Mouse (Mus musculus): ENCODE data around the gene Tmtc2. TPM values are rescaled to one million over a fixed set of nuclear protein-coding genes. Genes with fewer than 3 reads are reported as not detected.

Gene Tmtc2
- polyA plus RNA-seq, 1 experiment from 2014 or later = 7.8 TPM

GRCm38 (mm10) chr10:105403931-105404330, 170.3 kb downstream of the Tmtc2 start:
- Histone ChIP-seq H3K4me2 (ENCODE audit: low read depth, severe bottlenecking) (no peak overlapping the region), H3K4me1 (ENCODE audit: control insufficient read depth, insufficient read depth, low read length) (no peaks in the 10 kb centered on the region), H3K27ac (replicated peaks; ENCODE audit: low read depth, low read length) (no peak overlapping the region), H3K9me3 (ENCODE audit: control insufficient read depth, low read length) (no peaks in the 10 kb centered on the region), H3K27me3 (ENCODE audit: control insufficient read depth, insufficient read depth, low read length) (no peaks in the 10 kb centered on the region), H3K36me3 (ENCODE audit: control insufficient read depth, insufficient read depth, low read length) (no peaks in the 10 kb centered on the region), H3K9ac (ENCODE audit: low read length) (no peak overlapping the region), H3K4me3 (ENCODE audit: low read depth, low read length) (no peak overlapping the region)
- DNase-seq (ENCODE audit: low spot score) (no peak), ATAC-seq (ENCODE audit: insufficient number of reproducible peaks, low FRiP score, low TSS enrichment, low read depth) (no peak)
- 90% methylated on average over 3 of the region's 3 CpGs for WGBS

DNA sequence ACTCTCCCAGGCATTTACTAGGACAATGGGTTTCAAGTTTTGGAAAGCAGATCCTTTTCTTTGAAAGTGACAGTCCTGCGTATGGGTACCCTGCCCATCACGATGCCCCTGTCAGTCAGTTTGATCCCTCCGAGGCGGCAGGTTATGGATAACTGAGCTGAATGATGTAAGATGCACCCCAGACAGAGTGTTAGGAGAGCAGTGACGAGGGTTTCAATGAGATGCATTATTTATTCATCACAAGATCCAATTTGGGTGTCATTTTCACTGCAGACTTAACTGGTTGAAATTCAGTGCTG, 171.8 kb downstream of the Tmtc2 start:
- no peak for ATAC-seq (ENCODE audit: insufficient number of reproducible peaks, low FRiP score, low TSS enrichment, low read depth)
- Histone ChIP-seq H3K36me3 (ENCODE audit: control insufficient read depth, insufficient read depth, low read length) (no peaks in the 10 kb centered on the region), H3K9ac (ENCODE audit: low read length) (no peak overlapping the region), H3K4me1 (ENCODE audit: control insufficient read depth, insufficient read depth, low read length) (no peaks in the 10 kb centered on the region), H3K27me3 (ENCODE audit: control insufficient read depth, insufficient read depth, low read length) (no peaks in the 10 kb centered on the region), H3K4me3 (ENCODE audit: low read depth, low read length) (no peak overlapping the region), H3K4me2 (ENCODE audit: low read depth, severe bottlenecking) (no peak overlapping the region), H3K9me3 (ENCODE audit: control insufficient read depth, low read length) (no peaks in the 10 kb centered on the region), H3K27ac (replicated peaks; ENCODE audit: low read depth, low read length) (no peak overlapping the region)
- no peak for DNase-seq (ENCODE audit: low spot score)
- 89% methylated on average over 5 of the region's 5 CpGs for WGBS

DNA sequence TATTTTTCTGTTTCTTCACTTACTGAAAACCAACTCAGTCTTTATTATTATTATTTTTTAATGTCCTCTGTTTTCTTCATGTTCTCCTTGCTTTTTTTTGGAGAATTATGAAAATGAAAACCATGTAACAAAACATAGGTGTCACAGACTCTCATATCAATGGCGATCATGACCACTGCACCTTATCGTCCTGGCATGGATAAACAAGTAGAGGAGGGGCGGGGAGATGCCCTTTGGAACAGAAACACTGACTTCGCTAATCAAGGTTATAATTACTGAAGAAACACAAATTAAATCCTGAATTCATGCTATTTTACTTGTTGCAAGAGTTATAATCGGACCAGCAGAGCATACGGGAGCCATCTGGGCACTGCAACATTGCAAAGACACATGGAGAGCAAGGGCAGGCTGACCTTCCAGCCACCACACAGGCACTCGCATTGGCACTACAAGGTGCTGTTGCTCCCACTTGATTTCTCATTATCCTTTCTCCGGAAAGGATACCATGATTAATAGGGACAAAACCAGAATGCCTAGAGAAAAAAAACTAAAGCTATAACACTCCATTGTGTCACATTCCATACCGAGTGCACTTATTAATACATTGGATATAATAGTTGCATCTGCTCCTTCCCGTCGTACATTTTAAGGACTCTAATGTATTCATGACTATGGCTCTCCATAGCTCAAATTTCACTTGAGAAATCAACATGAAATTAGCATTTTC, 172.3 kb downstream of the Tmtc2 start:
- ATAC-seq (ENCODE audit: insufficient number of reproducible peaks, low FRiP score, low TSS enrichment, low read depth) = no peak
- WGBS = 87% methylated on average over 11 of the region's 11 CpGs

GRCm38 (mm10) chr10:105399316-105399715, 174.9 kb downstream of the Tmtc2 start:
- no peak overlapping the region for H3K4me2 ChIP-seq (ENCODE audit: low read depth, severe bottlenecking)

More for the DNA sequence above, 172.3 kb downstream of the Tmtc2 start:
- no peak for DNase-seq (ENCODE audit: low spot score)
- H3K36me3 ChIP-seq (ENCODE audit: control insufficient read depth, insufficient read depth, low read length) = no peaks in the 10 kb centered on the region
- H3K4me2 ChIP-seq (ENCODE audit: low read depth, severe bottlenecking) = no peak overlapping the region
- H3K27me3 ChIP-seq (ENCODE audit: control insufficient read depth, insufficient read depth, low read length) = no peaks in the 10 kb centered on the region
- no peak overlapping the region for H3K9ac ChIP-seq (ENCODE audit: low read length)
- H3K4me1 ChIP-seq (ENCODE audit: control insufficient read depth, insufficient read depth, low read length) = no peaks in the 10 kb centered on the region
- H3K4me3 ChIP-seq (ENCODE audit: low read depth, low read length) = no peak overlapping the region
- no peak overlapping the region for H3K27ac ChIP-seq (replicated peaks; ENCODE audit: low read depth, low read length)
- no peaks in the 10 kb centered on the region for H3K9me3 ChIP-seq (ENCODE audit: control insufficient read depth, low read length)

GRCm38 (mm10) chr10:105384065-105384464, 190.2 kb downstream of the Tmtc2 start:
- no peaks in the 10 kb centered on the region for H3K9me3 ChIP-seq (ENCODE audit: control insufficient read depth, low read length)
- H3K9ac ChIP-seq (ENCODE audit: low read length) = no peak overlapping the region
- H3K36me3 ChIP-seq (ENCODE audit: control insufficient read depth, insufficient read depth, low read length) = no peaks in the 10 kb centered on the region
- no peaks in the 10 kb centered on the region for H3K27me3 ChIP-seq (ENCODE audit: control insufficient read depth, insufficient read depth, low read length)
- H3K27ac ChIP-seq (replicated peaks; ENCODE audit: low read depth, low read length) = no peak overlapping the region
- H3K4me3 ChIP-seq (ENCODE audit: low read depth, low read length) = no peak overlapping the region
- WGBS = 32% methylated on average over 4 of the region's 4 CpGs
- ATAC-seq (ENCODE audit: insufficient number of reproducible peaks, low FRiP score, low TSS enrichment, low read depth) (no peak), DNase-seq (ENCODE audit: low spot score) (no peak)
- H3K4me2 ChIP-seq (ENCODE audit: low read depth, severe bottlenecking) = no peak overlapping the region
- H3K4me1 ChIP-seq (ENCODE audit: control insufficient read depth, insufficient read depth, low read length) = 0 out of 2 replicates have a peak, but pooled peaks cover 4% of the 10 kb centered on the region

More at GRCm38 (mm10) chr10:105399316-105399715, 174.9 kb downstream of the Tmtc2 start:
- H3K4me1 ChIP-seq (ENCODE audit: control insufficient read depth, insufficient read depth, low read length) = no peaks in the 10 kb centered on the region
- no peak overlapping the region for H3K27ac ChIP-seq (replicated peaks; ENCODE audit: low read depth, low read length)
- no peaks in the 10 kb centered on the region for H3K27me3 ChIP-seq (ENCODE audit: control insufficient read depth, insufficient read depth, low read length)
- ATAC-seq (ENCODE audit: insufficient number of reproducible peaks, low FRiP score, low TSS enrichment, low read depth) (no peak), DNase-seq (ENCODE audit: low spot score) (no peak)
- 55% methylated on average over 5 of the region's 5 CpGs for WGBS
- no peak overlapping the region for H3K9ac ChIP-seq (ENCODE audit: low read length)
- H3K36me3 ChIP-seq (ENCODE audit: control insufficient read depth, insufficient read depth, low read length) = no peaks in the 10 kb centered on the region
- H3K9me3 ChIP-seq (ENCODE audit: control insufficient read depth, low read length) = no peaks in the 10 kb centered on the region
- no peak overlapping the region for H3K4me3 ChIP-seq (ENCODE audit: low read depth, low read length)

GRCm38 (mm10) chr10:105381705-105382104, 192.5 kb downstream of the Tmtc2 start:
- 90% methylated on average over 1 of the region's 1 CpGs for WGBS
- no peak overlapping the region for H3K4me3 ChIP-seq (ENCODE audit: low read depth, low read length)
- no peak overlapping the region for H3K4me2 ChIP-seq (ENCODE audit: low read depth, severe bottlenecking)
- H3K27ac ChIP-seq (replicated peaks; ENCODE audit: low read depth, low read length) = no peak overlapping the region
- no peaks in the 10 kb centered on the region for H3K36me3 ChIP-seq (ENCODE audit: control insufficient read depth, insufficient read depth, low read length)
- no peak overlapping the region for H3K9ac ChIP-seq (ENCODE audit: low read length)
- no peaks in the 10 kb centered on the region for H3K9me3 ChIP-seq (ENCODE audit: control insufficient read depth, low read length)
- no peak for ATAC-seq (ENCODE audit: insufficient number of reproducible peaks, low FRiP score, low TSS enrichment, low read depth)
- H3K27me3 ChIP-seq (ENCODE audit: control insufficient read depth, insufficient read depth, low read length) = no peaks in the 10 kb centered on the region
- no peak for DNase-seq (ENCODE audit: low spot score)
- H3K4me1 ChIP-seq (ENCODE audit: control insufficient read depth, insufficient read depth, low read length) = 0 out of 2 replicates have a peak, but pooled peaks cover 4% of the 10 kb centered on the region

DNA sequence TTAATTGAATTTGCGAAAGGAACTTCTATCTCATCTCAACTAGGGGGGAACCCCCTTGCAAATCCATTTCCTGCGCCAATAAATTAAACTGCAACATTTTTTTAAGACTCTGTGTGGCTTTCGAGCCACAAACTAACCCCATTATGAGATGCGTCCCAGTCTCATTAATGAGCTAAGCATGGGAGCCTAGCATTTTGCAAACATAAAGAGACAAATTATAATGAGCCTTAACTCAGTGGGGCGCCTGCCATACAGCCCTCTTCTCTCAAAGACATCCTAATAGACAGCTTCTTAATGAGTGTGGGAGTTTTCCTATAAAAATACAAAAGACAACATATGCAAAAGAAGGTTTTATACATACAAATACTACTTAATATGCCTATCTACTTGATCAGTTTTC, 193.0 kb downstream of the Tmtc2 start:
- Histone ChIP-seq H3K27ac (replicated peaks; ENCODE audit: low read depth, low read length) (no peak overlapping the region), H3K9me3 (ENCODE audit: control insufficient read depth, low read length) (no peaks in the 10 kb centered on the region), H3K9ac (ENCODE audit: low read length) (no peak overlapping the region), H3K27me3 (ENCODE audit: control insufficient read depth, insufficient read depth, low read length) (no peaks in the 10 kb centered on the region), H3K4me3 (ENCODE audit: low read depth, low read length) (no peak overlapping the region), H3K36me3 (ENCODE audit: control insufficient read depth, insufficient read depth, low read length) (no peaks in the 10 kb centered on the region), H3K4me1 (ENCODE audit: control insufficient read depth, insufficient read depth, low read length) (0 out of 2 replicates have a peak, but pooled peaks cover 4% of the 10 kb centered on the region), H3K4me2 (ENCODE audit: low read depth, severe bottlenecking) (no peak overlapping the region)
- 29% methylated on average over 5 of the region's 5 CpGs for WGBS
- DNase-seq (ENCODE audit: low spot score) = no peak
- ATAC-seq (ENCODE audit: insufficient number of reproducible peaks, low FRiP score, low TSS enrichment, low read depth) = no peak

DNA sequence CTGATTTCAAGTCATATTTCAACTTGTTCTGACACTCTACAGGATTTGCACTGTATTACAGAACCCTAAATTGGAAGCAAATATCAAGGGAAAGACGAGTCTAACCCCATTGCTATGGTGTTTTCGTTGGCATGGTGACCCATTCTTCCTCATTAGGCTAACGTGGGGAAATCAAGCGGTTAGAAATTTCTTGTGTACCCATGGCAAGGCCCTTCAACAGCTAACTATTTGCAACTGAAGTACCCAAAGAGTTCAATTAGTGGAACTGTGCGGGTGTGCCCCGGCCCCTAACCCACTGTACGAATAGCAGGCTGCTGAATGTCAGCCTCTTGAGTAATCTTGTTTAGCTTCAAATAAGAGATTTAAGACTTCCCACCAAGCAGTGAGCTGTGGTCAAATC, 193.7 kb downstream of the Tmtc2 start:
- H3K4me1 ChIP-seq (ENCODE audit: control insufficient read depth, insufficient read depth, low read length) = 0 out of 2 replicates have a peak, but pooled peaks cover 4% of the 10 kb centered on the region
- no peaks in the 10 kb centered on the region for H3K36me3 ChIP-seq (ENCODE audit: control insufficient read depth, insufficient read depth, low read length)
- H3K9ac ChIP-seq (ENCODE audit: low read length) = no peak overlapping the region
- no peak overlapping the region for H3K4me3 ChIP-seq (ENCODE audit: low read depth, low read length)
- DNase-seq (ENCODE audit: low spot score) (peak; percentile 34), ATAC-seq (ENCODE audit: insufficient number of reproducible peaks, low FRiP score, low TSS enrichment, low read depth) (no peak)
- H3K4me2 ChIP-seq (ENCODE audit: low read depth, severe bottlenecking) = 0 out of 2 replicates have a peak overlapping the region, but pooled peaks have one; percentile 2
- H3K9me3 ChIP-seq (ENCODE audit: control insufficient read depth, low read length) = no peaks in the 10 kb centered on the region
- no peak overlapping the region for H3K27ac ChIP-seq (replicated peaks; ENCODE audit: low read depth, low read length)
- WGBS = 44% methylated on average over 7 of the region's 7 CpGs
- H3K27me3 ChIP-seq (ENCODE audit: control insufficient read depth, insufficient read depth, low read length) = no peaks in the 10 kb centered on the region

- Histone ChIP-seq H3K36me3 (ENCODE audit: control insufficient read depth, insufficient read depth, low read length) (no peaks in the 10 kb centered on the region), H3K4me1 (ENCODE audit: control insufficient read depth, insufficient read depth, low read length) (0 out of 2 replicates have a peak, but pooled peaks cover 4% of the 10 kb centered on the region), H3K9me3 (ENCODE audit: control insufficient read depth, low read length) (peaks cover 3% of the 10 kb centered on the region; the same call in 1 of the 2 replicates), H3K27ac (replicated peaks; ENCODE audit: low read depth, low read length) (no peak overlapping the region), H3K4me3 (ENCODE audit: low read depth, low read length) (no peak overlapping the region), H3K27me3 (ENCODE audit: control insufficient read depth, insufficient read depth, low read length) (no peaks in the 10 kb centered on the region), H3K4me2 (ENCODE audit: low read depth, severe bottlenecking) (no peak overlapping the region), H3K9ac (ENCODE audit: low read length) (no peak overlapping the region)
- ATAC-seq (ENCODE audit: insufficient number of reproducible peaks, low FRiP score, low TSS enrichment, low read depth) = no peak
- no peak for DNase-seq (ENCODE audit: low spot score)
- WGBS = 97% methylated on average over 2 of the region's 2 CpGs
These were observed 196.5 kb downstream of the Tmtc2 start for GRCm38 (mm10) chr10:105377711-105378110.
